Mouse (Mus musculus) left cerebral cortex, postnatal 25 days (tissue): ENCODE results near the gene Ddc. TPM values are rescaled to one million over a fixed set of nuclear protein-coding genes. Genes with fewer than 3 reads are reported as not detected.
A peak's percentile ranks its signal among the peaks of the same experiment; 100 is the strongest.

ENCODE experiments used
- DNase-seq, 2 experiments: peaks; one replicate each; pipeline ENCODE4 v3.0.0; 2022; ENCODE audit warnings: low spot score in 2 of 2, mixed read lengths in 1 of 2
- intact Hi-C: fragments of 180-260 bp; cut with DNase I; formaldehyde crosslinking; loops from one replicate; pipeline ENCODE4 v1.15.1; 2025
- total RNA-seq, 2 experiments: library from RNA; stranded (reverse); gene quantifications; 2 replicates each; pipeline ENCODE4 v1.2.3; 2021

The Ddc gene
- total RNA-seq, 2 experiments from 2014 or later = 5.4 to 7.0 TPM

GRCm38 (mm10) chr11:11809404-11810175 is 88.4 kb downstream of the Ddc start:
- intact Hi-C loops = loop anchor here (5.0 kb wide), 1 partner anchor 748 kb away; no protein-coding TSS in a partner anchor
- no peak for DNase-seq

GRCm38 (mm10) chr11:11808820-11809403 is 89.0 kb downstream of the Ddc start, which contains the start of gene Fignl1:
TSS of gene Fignl1 (minus strand) at chr11:11808962.
- intact Hi-C loops = no loop called here
- DNase-seq = peak; percentile 95

- intact Hi-C loops = no loop called here
- no peak for DNase-seq
Measured at GRCm38 (mm10) chr11:11808035-11808819, 89.7 kb downstream of the Ddc start.

- no peak for DNase-seq
- intact Hi-C loops = no loop called here
Measured at GRCm38 (mm10) chr11:11805951-11806350, 92.0 kb downstream of the Ddc start.

GRCm38 (mm10) chr11:11804421-11804820 is 93.5 kb downstream of the Ddc start:
- intact Hi-C loops = no loop called here
- DNase-seq = no peak

GRCm38 (mm10) chr11:11801067-11801466 is 96.9 kb downstream of the Ddc start:
- intact Hi-C loops = no loop called here
- DNase-seq = no peak

GRCm38 (mm10) chr11:11800304-11800703 is 97.6 kb downstream of the Ddc start:
- intact Hi-C loops = no loop called here
- DNase-seq = no peak

GRCm38 (mm10) chr11:11798690-11799089 is 99.3 kb downstream of the Ddc start:
- intact Hi-C loops = no loop called here
- no peak for DNase-seq

- no peak for DNase-seq
- intact Hi-C loops = no loop called here
Measured at GRCm38 (mm10) chr11:11794626-11795025, 103.3 kb downstream of the Ddc start.

GRCm38 (mm10) chr11:11788521-11788974 is 109.4 kb downstream of the Ddc start:
- intact Hi-C loops = loop anchor here (1.0 kb wide), 2 partner anchors 231 to 288 kb away; no protein-coding TSS in a partner anchor
- peak; percentile 73 to 77 for DNase-seq

- no peak for DNase-seq
- intact Hi-C loops = no loop called here
Measured at GRCm38 (mm10) chr11:11785457-11785856, 112.5 kb downstream of the Ddc start.

GRCm38 (mm10) chr11:11781728-11782127 is 116.2 kb downstream of the Ddc start:
- no peak for DNase-seq
- intact Hi-C loops = no loop called here

GRCm38 (mm10) chr11:11778345-11778744 is 119.6 kb downstream of the Ddc start:
- intact Hi-C loops = no loop called here
- peak in 1 of 2 experiments; percentile 45 for DNase-seq

GRCm38 (mm10) chr11:11777796-11778195 is 120.1 kb downstream of the Ddc start:
- intact Hi-C loops = no loop called here
- DNase-seq = no peak

- DNase-seq = no peak
- intact Hi-C loops = no loop called here
Measured at GRCm38 (mm10) chr11:11777246-11777645, 120.7 kb downstream of the Ddc start.

GRCm38 (mm10) chr11:11776822-11777174 is 121.1 kb downstream of the Ddc start:
- intact Hi-C loops = no loop called here
- no peak for DNase-seq

- intact Hi-C loops = no loop called here
- DNase-seq = no peak
Measured at GRCm38 (mm10) chr11:11776071-11776821, 121.7 kb downstream of the Ddc start.

GRCm38 (mm10) chr11:11774893-11775292 is 123.1 kb downstream of the Ddc start:
- no peak for DNase-seq
- intact Hi-C loops = no loop called here

- intact Hi-C loops = no loop called here
- no peak for DNase-seq
Measured at GRCm38 (mm10) chr11:11774384-11774783, 123.6 kb downstream of the Ddc start.

- intact Hi-C loops = no loop called here
- DNase-seq = no peak
Measured at GRCm38 (mm10) chr11:11772196-11772595, 125.7 kb downstream of the Ddc start.
